Mouse (Mus musculus) heart, postnatal 36 days (tissue): Measurements from ENCODE around the gene Taar7a. TPM values are rescaled to one million over a fixed set of nuclear protein-coding genes. Genes with fewer than 3 reads are reported as not detected.

Source experiments
- DNase-seq, 2 experiments: peaks; one replicate each; pipeline ENCODE4 v3.0.0; 2021 to 2022
- intact Hi-C: fragments of 180-260 bp; cut with DNase I; formaldehyde crosslinking; loops from one replicate; pipeline ENCODE4 v1.15.1; 2025
- total RNA-seq, 2 experiments: library from RNA; stranded (reverse); gene quantifications; 2 replicates each; pipeline ENCODE4 v1.2.3; 2021

Taar7a gene
- total RNA-seq, 2 experiments from 2014 or later: not detected

DNA sequence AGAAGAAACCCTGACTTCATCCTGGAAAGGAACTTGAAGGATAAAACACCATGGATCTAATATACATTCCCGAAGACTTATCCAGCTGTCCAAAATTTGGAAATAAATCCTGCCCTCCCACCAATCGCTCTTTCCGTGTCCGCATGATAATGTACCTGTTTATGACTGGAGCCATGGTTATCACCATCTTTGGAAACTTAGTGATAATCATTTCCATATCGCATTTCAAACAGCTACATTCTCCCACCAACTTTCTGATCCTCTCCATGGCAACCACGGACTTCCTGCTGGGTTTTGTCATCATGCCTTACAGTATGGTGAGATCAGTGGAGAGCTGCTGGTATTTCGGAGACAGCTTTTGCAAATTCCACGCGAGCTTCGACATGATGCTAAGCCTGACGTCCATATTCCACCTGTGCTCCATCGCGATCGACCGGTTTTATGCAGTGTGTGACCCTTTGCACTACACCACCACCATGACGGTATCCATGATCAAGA lies 43.7 kb downstream of the Taar7a start, which contains the start of gene Taar3:
Gene Taar3, plus strand, starts transcription at position 51 of the 498 bp plus-strand sequence.
- intact Hi-C loops: no loop called here
- no peak for DNase-seq

DNA sequence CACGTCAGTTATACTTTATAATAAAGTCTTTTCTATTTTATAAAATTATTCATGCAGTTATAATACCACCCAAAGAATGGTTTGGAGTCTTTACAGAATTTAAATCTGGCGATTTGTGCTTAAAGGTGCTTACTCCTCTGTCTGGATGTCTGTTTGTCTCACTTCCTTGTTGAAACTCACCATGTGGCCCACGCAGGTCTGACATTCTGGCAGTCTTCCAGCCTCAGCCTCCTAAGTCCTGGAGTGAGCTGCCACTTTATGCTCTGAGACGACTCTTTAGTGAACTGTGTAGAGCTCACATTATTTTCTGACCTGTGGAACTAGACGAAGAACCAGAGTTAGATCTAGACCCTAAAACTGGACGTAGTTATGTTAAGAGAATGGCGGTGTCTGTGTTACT lies 45.3 kb downstream of the Taar7a start:
- no peak for DNase-seq
- intact Hi-C loops: no loop called here

DNA sequence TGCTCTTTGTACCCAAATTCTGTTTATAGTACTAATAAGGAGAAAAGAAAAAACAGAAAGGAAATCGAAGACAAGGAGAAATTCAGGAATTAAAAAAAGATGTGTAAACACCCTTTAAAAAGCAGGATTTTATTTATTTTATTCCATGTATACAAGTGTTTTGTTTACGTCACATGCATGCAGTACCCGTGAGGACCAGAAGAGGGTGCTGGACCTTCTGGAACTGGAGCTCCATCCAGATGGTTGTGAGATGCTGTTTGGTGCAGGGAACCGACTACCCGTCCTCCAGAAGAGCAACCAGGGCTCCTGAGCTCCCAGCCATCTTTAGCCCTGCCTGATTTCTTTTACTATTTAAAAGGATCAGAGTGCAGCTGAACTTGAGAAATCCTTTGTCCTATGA lies 50.8 kb downstream of the Taar7a start:
- intact Hi-C loops: no loop called here
- no peak for DNase-seq

Other genes starting within 250 kb of the Taar7a start
- 100 to 1,000 TPM; 199 to 263 TPM for gene Rps12, start 206.2 kb downstream of the Taar7a start, total RNA-seq
- gene Slc18b1, start 196.5 kb downstream of the Taar7a start, total RNA-seq: 1 to 10 TPM; 6.3 to 8.0 TPM
- under 1 TPM in 1 of 2 experiments, not detected in 1; 0.28 TPM for gene Vnn3, start 142.0 kb downstream of the Taar7a start, total RNA-seq
- gene Vnn1, start 98.8 kb downstream of the Taar7a start, total RNA-seq: under 1 TPM; 0.51 to 0.83 TPM
- not detected for gene Taar1, start 73.1 kb downstream of the Taar7a start, total RNA-seq
- not detected for gene Taar2, start 54.9 kb downstream of the Taar7a start, total RNA-seq
- gene Taar3, start 43.9 kb downstream of the Taar7a start, total RNA-seq: not detected
- gene Taar4, start 33.0 kb downstream of the Taar7a start, total RNA-seq: not detected
- gene Taar5, start 22.8 kb downstream of the Taar7a start, total RNA-seq: not detected
- gene Taar6, start 7.8 kb downstream of the Taar7a start, total RNA-seq: not detected
- not detected for gene Taar7b, start 6.5 kb upstream of the Taar7a start, total RNA-seq
- gene Taar7d, start 33.7 kb upstream of the Taar7a start, total RNA-seq: not detected
- not detected for gene Taar7e, start 44.1 kb upstream of the Taar7a start, total RNA-seq
- gene Taar7f, start 56.0 kb upstream of the Taar7a start, total RNA-seq: not detected
- gene Taar8a, start 83.0 kb upstream of the Taar7a start, total RNA-seq: not detected
- not detected for gene Taar8b, start 98.8 kb upstream of the Taar7a start, total RNA-seq
- not detected for gene Taar8c, start 108.4 kb upstream of the Taar7a start, total RNA-seq
- not detected for gene Taar9, start 116.1 kb upstream of the Taar7a start, total RNA-seq
- 10 to 100 TPM; 41.6 to 46.6 TPM for gene Stx7, start 155.8 kb upstream of the Taar7a start, total RNA-seq
- gene Moxd1, start 230.0 kb upstream of the Taar7a start, total RNA-seq: under 1 TPM; 0.11 to 0.30 TPM